Mouse (Mus musculus) lung, postnatal 0 days (tissue): ENCODE measurements around the gene Glb1l.
A peak's percentile ranks its signal among the peaks of the same experiment; 100 is the strongest.

ENCODE experiments used
- CTCF ChIP-seq: IDR thresholded peaks from 2 replicates; pipeline ENCODE4 v1.5.1; 2016; ENCODE audit warnings: antibody characterized with exemption, mild to moderate bottlenecking
- EP300 ChIP-seq: IDR thresholded peaks from 2 replicates; pipeline ENCODE4 v1.6.1; 2016; ENCODE audit warnings: antibody characterized with exemption, mild to moderate bottlenecking, control low read depth

GRCm38 (mm10) chr1:75234606-75235005 lies 24.0 kb upstream of the Glb1l start:
- TF ChIP-seq CTCF (peak; percentile 83), EP300 (no peak)
